Mouse (Mus musculus) stomach, embryonic 14.5 days (tissue): ENCODE measurements around the gene Rbfox2. TPM values are rescaled to one million over a fixed set of nuclear protein-coding genes. Genes with fewer than 3 reads are reported as not detected.

Experiments
- ATAC-seq: fragments of 200-750 bp; cut with Nextera tagmentation; 2 replicates; pipeline ENCODE4 v1.8.0; 2017; ENCODE audit warnings: low read depth, moderate TSS enrichment; ENCODE audit not compliant: insufficient number of reproducible peaks, insufficient read depth, low FRiP score
- H3K27ac ChIP-seq: fragments of 300-500 bp; sonication (generic); 2 replicates; pipeline ENCODE4 v1.5.1; 2014; ENCODE audit warnings: mild to moderate bottlenecking, low read length, moderate library complexity, mixed read lengths
- H3K27me3 ChIP-seq: fragments of 300-500 bp; sonication (generic); 2 replicates; pipeline ENCODE4 v1.6.1; 2014; ENCODE audit warnings: low read length, control low read depth, mixed read lengths; ENCODE audit not compliant: control insufficient read depth, insufficient read depth
- H3K36me3 ChIP-seq: fragments of 300-500 bp; sonication (generic); 2 replicates; pipeline ENCODE4 v1.6.1; 2014; ENCODE audit warnings: mild to moderate bottlenecking, control low read depth, low read length, moderate library complexity, mixed read lengths; ENCODE audit not compliant: control insufficient read depth, insufficient read depth
- H3K4me1 ChIP-seq: fragments of 300-500 bp; sonication (generic); 2 replicates; pipeline ENCODE4 v1.6.1; 2014; ENCODE audit warnings: low read length, control low read depth, mixed read lengths; ENCODE audit not compliant: control insufficient read depth, insufficient read depth
- H3K4me2 ChIP-seq: fragments of 300-500 bp; sonication (generic); replicated peaks from 2 replicates; pipeline ENCODE4 v1.6.1; 2014; ENCODE audit warnings: low read depth, low read length, control low read depth
- H3K4me3 ChIP-seq: fragments of 300-500 bp; sonication (generic); 2 replicates; pipeline ENCODE4 v1.5.1; 2014; ENCODE audit warnings: low read depth, low read length, control low read depth
- H3K9ac ChIP-seq: fragments of 300-500 bp; sonication (generic); replicated peaks from 2 replicates; pipeline ENCODE4 v1.6.1; 2014; ENCODE audit warnings: low read depth, mild to moderate bottlenecking, control low read depth, low read length, moderate library complexity, mixed read lengths
- H3K9me3 ChIP-seq: fragments of 300-500 bp; sonication (generic); 2 replicates; pipeline ENCODE4 v1.6.1; 2016; ENCODE audit warnings: low read depth, low read length, control low read depth; ENCODE audit not compliant: control insufficient read depth
- WGBS: fragments of 180-500 bp; shearing (Covaris S2); extraction: QIAGEN DNeasy Blood & Tissue Kit; methylation state at CpG from one replicate; pipeline ENCODE4 v1.1.7; 2014; 5-methylcytosine and 5-hydroxymethylcytosine counted together
- polyA plus RNA-seq: library from polyadenylated mRNA; unstranded; fragments of >200 nt; fragmentation: Nextera tagmentation; extraction: Ambion mirVana; gene quantifications from 2 replicates; pipeline ENCODE4 v1.2.1, GENCODE M21; 2014

Gene Rbfox2
- polyA plus RNA-seq, 1 experiment from 2014 or later: 90.5 TPM

- Histone ChIP-seq H3K4me3 (no peak overlapping the region), H3K4me1 (no peaks in the 10 kb centered on the region), H3K9ac (no peak overlapping the region), H3K27ac (0 out of 2 replicates have a peak overlapping the region, but pooled peaks have one; percentile 10), H3K9me3 (no peaks in the 10 kb centered on the region), H3K36me3 (peaks cover 41% of the 10 kb centered on the region), H3K4me2 (no peak overlapping the region), H3K27me3 (no peaks in the 10 kb centered on the region)
- ATAC-seq: no peak
- 85% methylated on average over 8 of the region's 8 CpGs for WGBS
Measured at GRCm38 (mm10) chr15:77129154-77129553, 177.7 kb downstream of the Rbfox2 start.

GRCm38 (mm10) chr15:77127737-77128136 lies 179.1 kb downstream of the Rbfox2 start:
- H3K9ac ChIP-seq: no peak overlapping the region
- H3K27me3 ChIP-seq: no peaks in the 10 kb centered on the region
- no peaks in the 10 kb centered on the region for H3K9me3 ChIP-seq
- 85% methylated on average over 2 of the region's 2 CpGs for WGBS
- no peak overlapping the region for H3K27ac ChIP-seq
- no peak overlapping the region for H3K4me3 ChIP-seq
- peaks cover 39% of the 10 kb centered on the region for H3K36me3 ChIP-seq
- no peaks in the 10 kb centered on the region for H3K4me1 ChIP-seq
- H3K4me2 ChIP-seq: no peak overlapping the region
- ATAC-seq: no peak

- no peak for ATAC-seq
- H3K27ac ChIP-seq: no peak overlapping the region
- peaks cover 4% of the 10 kb centered on the region for H3K4me1 ChIP-seq
- H3K4me3 ChIP-seq: no peak overlapping the region
- no peaks in the 10 kb centered on the region for H3K27me3 ChIP-seq
- H3K4me2 ChIP-seq: no peak overlapping the region
- H3K36me3 ChIP-seq: peaks cover 28% of the 10 kb centered on the region
- WGBS: 92% methylated on average over 3 of the region's 3 CpGs
- H3K9me3 ChIP-seq: no peaks in the 10 kb centered on the region
- no peak overlapping the region for H3K9ac ChIP-seq
Measured at GRCm38 (mm10) chr15:77126674-77127073, 180.1 kb downstream of the Rbfox2 start.

GRCm38 (mm10) chr15:77124372-77125117 lies 182.3 kb downstream of the Rbfox2 start:
- Histone ChIP-seq H3K9ac (no peak overlapping the region), H3K9me3 (no peaks in the 10 kb centered on the region), H3K4me1 (peaks cover 4% of the 10 kb centered on the region), H3K4me2 (no peak overlapping the region), H3K4me3 (no peak overlapping the region), H3K36me3 (peaks cover 13% of the 10 kb centered on the region), H3K27me3 (no peaks in the 10 kb centered on the region), H3K27ac (no peak overlapping the region)
- no peak for ATAC-seq
- 76% methylated on average over 4 of the region's 4 CpGs for WGBS

GRCm38 (mm10) chr15:77122824-77123223 lies 184.0 kb downstream of the Rbfox2 start:
- peaks cover 3% of the 10 kb centered on the region; the same call in 1 of the 2 replicates for H3K36me3 ChIP-seq
- no peak overlapping the region for H3K4me2 ChIP-seq
- H3K27ac ChIP-seq: no peak overlapping the region
- H3K27me3 ChIP-seq: no peaks in the 10 kb centered on the region
- H3K9me3 ChIP-seq: no peaks in the 10 kb centered on the region
- no peak overlapping the region for H3K9ac ChIP-seq
- 72% methylated on average over 2 of the region's 2 CpGs for WGBS
- H3K4me1 ChIP-seq: peaks cover 4% of the 10 kb centered on the region
- H3K4me3 ChIP-seq: no peak overlapping the region
- ATAC-seq: no peak

GRCm38 (mm10) chr15:77122208-77122607 lies 184.6 kb downstream of the Rbfox2 start:
- Histone ChIP-seq H3K36me3 (peaks cover under 1% of the 10 kb centered on the region; the same call in 1 of the 2 replicates), H3K9me3 (no peaks in the 10 kb centered on the region), H3K4me1 (peaks cover 4% of the 10 kb centered on the region), H3K9ac (no peak overlapping the region), H3K27me3 (no peaks in the 10 kb centered on the region), H3K4me2 (no peak overlapping the region), H3K27ac (no peak overlapping the region), H3K4me3 (no peak overlapping the region)
- no peak for ATAC-seq
- WGBS: 49% methylated on average over 6 of the region's 6 CpGs

- Histone ChIP-seq H3K4me2 (no peak overlapping the region), H3K27ac (no peak overlapping the region), H3K27me3 (no peaks in the 10 kb centered on the region), H3K4me3 (no peak overlapping the region), H3K9me3 (no peaks in the 10 kb centered on the region), H3K9ac (no peak overlapping the region), H3K36me3 (peaks cover 13% of the 10 kb centered on the region), H3K4me1 (peaks cover 4% of the 10 kb centered on the region)
- 95% methylated on average over 7 of the region's 7 CpGs for whole genome bisulfite sequencing
- ATAC-seq: no peak
Measured at GRCm38 (mm10) chr15:77119666-77120065, 187.1 kb downstream of the Rbfox2 start.

GRCm38 (mm10) chr15:77117209-77117608 lies 189.6 kb downstream of the Rbfox2 start:
- WGBS: 60% methylated on average over 3 of the region's 3 CpGs
- Histone ChIP-seq H3K36me3 (peaks cover 22% of the 10 kb centered on the region), H3K27ac (no peak overlapping the region), H3K27me3 (no peaks in the 10 kb centered on the region), H3K9ac (no peak overlapping the region), H3K4me3 (no peak overlapping the region), H3K9me3 (no peaks in the 10 kb centered on the region), H3K4me1 (peaks cover 2% of the 10 kb centered on the region), H3K4me2 (no peak overlapping the region)
- no peak for ATAC-seq
